Mouse (Mus musculus) intestine, postnatal 0 days (tissue): ENCODE results near the gene Dtx1. TPM values are rescaled to one million over a fixed set of nuclear protein-coding genes. Genes with fewer than 3 reads are reported as not detected.

ENCODE experiments used
- ATAC-seq: fragments of 200-750 bp; cut with Nextera tagmentation; 2 replicates; pipeline ENCODE4 v1.8.0; 2017; ENCODE audit warnings: mild to moderate bottlenecking, moderate TSS enrichment, moderate library complexity
- H3K27ac ChIP-seq: fragments of 300-500 bp; sonication (generic); 2 replicates; pipeline ENCODE4 v1.5.1; 2014; ENCODE audit warnings: mild to moderate bottlenecking, low read depth, low read length, moderate library complexity
- H3K27me3 ChIP-seq: fragments of 300-500 bp; sonication (generic); replicated peaks from 2 replicates; pipeline ENCODE4 v1.6.1; 2014; ENCODE audit warnings: low read length, mixed read lengths; ENCODE audit not compliant: control insufficient read depth, insufficient read depth
- H3K36me3 ChIP-seq: fragments of 300-500 bp; sonication (generic); 2 replicates; pipeline ENCODE4 v1.6.1; 2014; ENCODE audit warnings: mild to moderate bottlenecking, moderate library complexity; ENCODE audit not compliant: control insufficient read depth, insufficient read depth
- H3K4me1 ChIP-seq: fragments of 300-500 bp; sonication (generic); replicated peaks from 2 replicates; pipeline ENCODE4 v1.6.1; 2014; ENCODE audit warnings: antibody characterized with exemption, low read length, mixed read lengths; ENCODE audit not compliant: control insufficient read depth, insufficient read depth
- H3K4me2 ChIP-seq: fragments of 300-500 bp; sonication (generic); replicated peaks from 2 replicates; pipeline ENCODE4 v1.6.1; 2014; ENCODE audit warnings: low read depth, mild to moderate bottlenecking, moderate library complexity
- H3K4me3 ChIP-seq: fragments of 300-500 bp; sonication (generic); 2 replicates; pipeline ENCODE4 v1.5.1; 2014; ENCODE audit warnings: low read depth, low read length
- H3K9ac ChIP-seq: fragments of 300-500 bp; sonication (generic); 2 replicates; pipeline ENCODE4 v1.6.1; 2014; ENCODE audit warnings: mild to moderate bottlenecking, low read depth, low read length
- H3K9me3 ChIP-seq: fragments of 300-500 bp; sonication (generic); 2 replicates; pipeline ENCODE4 v1.6.1; 2016; ENCODE audit warnings: mixed run types; ENCODE audit not compliant: control insufficient read depth
- CTCF ChIP-seq: sonication (generic); IDR thresholded peaks from 2 replicates; pipeline ENCODE4 v1.5.1; 2016; ENCODE audit warnings: low read depth, mild to moderate bottlenecking, control low read depth, antibody characterized with exemption, moderate library complexity
- WGBS: fragments of 180-500 bp; shearing (Covaris S2); extraction: QIAGEN DNeasy Blood & Tissue Kit; methylation state at CpG from one replicate; pipeline ENCODE4 v1.1.7; 2014; 5-methylcytosine and 5-hydroxymethylcytosine counted together
- polyA plus RNA-seq: library from polyadenylated mRNA; unstranded; fragments of >200 nt; fragmentation: Nextera tagmentation; extraction: Ambion mirVana; gene quantifications from 2 replicates; pipeline ENCODE4 v1.2.1, GENCODE M21; 2015

The Dtx1 gene
- polyA plus RNA-seq, 1 experiment from 2014 or later = 2.3 TPM

- no peak overlapping the region for H3K27ac ChIP-seq
- no peak for TF ChIP-seq CTCF
- no peak for ATAC-seq
- no peaks in the 10 kb centered on the region for H3K36me3 ChIP-seq
- H3K9me3 ChIP-seq = no peaks in the 10 kb centered on the region
- WGBS = 85% methylated on average over 4 of the region's 4 CpGs
- no peaks in the 10 kb centered on the region for H3K4me1 ChIP-seq
- H3K4me2 ChIP-seq = no peak overlapping the region
- H3K9ac ChIP-seq = no peak overlapping the region
- no peaks in the 10 kb centered on the region for H3K27me3 ChIP-seq
- H3K4me3 ChIP-seq = no peak overlapping the region
Observed at GRCm38 (mm10) chr5:120702421-120702820, 9.3 kb downstream of the Dtx1 start.

- H3K9ac ChIP-seq = no peak overlapping the region
- H3K4me1 ChIP-seq = no peaks in the 10 kb centered on the region
- ATAC-seq = no peak
- H3K4me2 ChIP-seq = no peak overlapping the region
- TF ChIP-seq CTCF = no peak
- H3K9me3 ChIP-seq = no peaks in the 10 kb centered on the region
- H3K4me3 ChIP-seq = no peak overlapping the region
- no peaks in the 10 kb centered on the region for H3K27me3 ChIP-seq
- H3K36me3 ChIP-seq = no peaks in the 10 kb centered on the region
- WGBS = 49% methylated on average over 11 of the region's 11 CpGs
- H3K27ac ChIP-seq = no peak overlapping the region
Observed at GRCm38 (mm10) chr5:120700996-120701790, 10.5 kb downstream of the Dtx1 start.

GRCm38 (mm10) chr5:120698801-120699391, 12.8 kb downstream of the Dtx1 start:
- Histone ChIP-seq H3K4me1 (no peaks in the 10 kb centered on the region), H3K36me3 (no peaks in the 10 kb centered on the region), H3K9me3 (no peaks in the 10 kb centered on the region), H3K27me3 (peaks cover 20% of the 10 kb centered on the region), H3K9ac (no peak overlapping the region), H3K27ac (no peak overlapping the region), H3K4me3 (no peak overlapping the region), H3K4me2 (no peak overlapping the region)
- WGBS = 49% methylated on average over 16 of the region's 16 CpGs
- no peak for ATAC-seq
- TF ChIP-seq CTCF = no peak

- Histone ChIP-seq H3K27me3 (peaks cover 21% of the 10 kb centered on the region), H3K36me3 (no peaks in the 10 kb centered on the region), H3K9ac (no peak overlapping the region), H3K4me1 (no peaks in the 10 kb centered on the region), H3K27ac (no peak overlapping the region), H3K4me2 (no peak overlapping the region), H3K4me3 (no peak overlapping the region), H3K9me3 (no peaks in the 10 kb centered on the region)
- no peak for TF ChIP-seq CTCF
- WGBS = 53% methylated on average over 3 of the region's 3 CpGs
- ATAC-seq = no peak
Observed at GRCm38 (mm10) chr5:120698181-120698580, 13.5 kb downstream of the Dtx1 start.

- Histone ChIP-seq H3K27me3 (peaks cover 21% of the 10 kb centered on the region), H3K9me3 (no peaks in the 10 kb centered on the region), H3K4me2 (no peak overlapping the region), H3K4me1 (no peaks in the 10 kb centered on the region), H3K27ac (no peak overlapping the region), H3K4me3 (no peak overlapping the region), H3K9ac (no peak overlapping the region), H3K36me3 (no peaks in the 10 kb centered on the region)
- no peak for TF ChIP-seq CTCF
- ATAC-seq = no peak
- WGBS = 57% methylated on average over 4 of the region's 4 CpGs
Observed at GRCm38 (mm10) chr5:120696865-120697264, 14.9 kb downstream of the Dtx1 start.

- no peak overlapping the region for H3K27ac ChIP-seq
- H3K4me2 ChIP-seq = no peak overlapping the region
- H3K36me3 ChIP-seq = no peaks in the 10 kb centered on the region
- H3K27me3 ChIP-seq = peaks cover 21% of the 10 kb centered on the region
- no peaks in the 10 kb centered on the region for H3K9me3 ChIP-seq
- ATAC-seq = no peak
- WGBS = 68% methylated on average over 16 of the region's 16 CpGs
- H3K4me1 ChIP-seq = no peaks in the 10 kb centered on the region
- H3K9ac ChIP-seq = no peak overlapping the region
- no peak overlapping the region for H3K4me3 ChIP-seq
- TF ChIP-seq CTCF = no peak
Observed at GRCm38 (mm10) chr5:120696057-120696743, 15.5 kb downstream of the Dtx1 start.
